Mouse (Mus musculus): ENCODE measurements around the gene Slc7a10.

DNA sequence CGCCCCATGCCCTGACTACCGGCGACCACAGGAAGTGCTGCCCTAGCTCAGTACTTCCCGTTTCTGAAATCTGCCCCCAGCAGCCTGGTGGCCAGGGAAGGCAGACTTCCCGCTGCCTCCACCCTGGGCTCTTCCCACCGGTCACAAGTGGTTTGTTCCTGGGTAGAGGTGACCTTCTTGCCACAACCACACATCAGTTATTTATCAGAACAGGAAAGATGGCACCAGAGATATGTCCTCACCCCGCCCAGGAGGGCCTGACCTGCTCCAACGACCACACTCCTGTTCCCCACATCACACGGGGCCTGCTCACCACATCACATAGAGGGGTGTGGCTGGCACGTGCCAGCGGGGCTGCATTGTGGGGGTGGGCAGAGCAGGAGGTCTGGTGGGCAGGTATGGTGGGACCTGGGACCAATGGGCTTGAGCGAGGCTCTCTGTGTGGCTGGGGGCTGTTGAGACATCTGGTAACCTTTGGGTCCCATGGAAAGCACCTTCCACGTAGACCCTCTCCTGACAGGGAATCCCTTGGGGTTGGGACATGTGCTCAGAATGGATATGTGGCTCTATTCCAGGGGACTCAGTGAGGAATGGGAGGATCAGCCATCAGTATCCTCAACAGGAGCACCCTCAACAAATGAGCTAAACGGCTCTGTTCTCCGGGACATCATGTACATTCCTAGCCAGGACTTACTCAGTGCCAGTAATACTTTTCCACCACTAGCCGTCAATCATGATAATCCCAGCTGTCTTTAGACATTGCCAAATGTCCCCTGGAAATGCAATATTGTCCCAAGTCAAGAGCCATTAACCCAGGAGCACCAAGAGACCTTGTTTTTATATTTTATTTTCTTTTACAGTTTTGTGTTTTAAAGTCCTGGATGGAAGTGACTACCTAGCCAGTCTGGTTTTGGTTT, 29.4 kb upstream of the Slc7a10 start:
- TF ChIP-seq MYOD1 (IDR thresholded peaks at IDR 0.05; ENCODE audit: control insufficient read depth, insufficient read length, low read depth) = no peak
- TF ChIP-seq MYOG (IDR thresholded peaks at IDR 0.05; ENCODE audit: control insufficient read depth, extremely low read depth, insufficient read length) = no peak
- TF ChIP-seq CTCF (IDR thresholded peaks at IDR 0.05; ENCODE audit: control insufficient read depth, insufficient read depth, insufficient read length) = no peak
